ENCODE assay signal across 15 mouse cellular contexts in genomic region chr5:108521896-108522295, GRCm38 (mm10). TPM values are rescaled to one million over a fixed set of nuclear protein-coding genes. Genes with fewer than 3 reads are reported as not detected.
"Had no signal": no experiment of that assay in that cellular context is flagged by ENCODE, and none has a peak within 500 bp of the region (broad histone marks: within the 10 kb centered on the region; RNA-seq: fewer than 3 reads in every experiment).

No protein-coding gene starts in this region.

- DNase-seq: liver, postnatal 0 days; lung, adult 2 months; lung, postnatal 14 days; lung, postnatal 36 days; thymus, adult 2 months; thymus, postnatal 25 days; thymus, postnatal 4 days had no signal

- ATAC-seq: liver, postnatal 0 days; lung, postnatal 0 days; midbrain, embryonic 13.5 days; midbrain, embryonic 15.5 days had no signal

RNA-seq across cellular contexts. Expression of gene Cplx1, which starts 27.9 kb away (rescaled TPM):
- total RNA-seq: megakaryocyte progenitor cell, adult 5-6 weeks; monocyte, adult 5-6 weeks; neutrophil, adult 5-6 weeks had no signal
- polyA plus RNA-seq: liver, postnatal 0 days; macrophage; spleen, adult 2 months had no signal
